Mouse (Mus musculus) liver, postnatal 0 days (tissue): ENCODE measurements at regions not wholly inside any gene's neighbourhood (a gene's known extent, or its start where the extent isn't known, plus 50 kb on each side); places are given as distances from the start of the nearest gene placed in this dataset.
A peak's percentile ranks its signal among the peaks of the same experiment; 100 is the strongest.

Experiments
- ATAC-seq: fragments of 200-750 bp; cut with Nextera tagmentation; 2 replicates; pipeline ENCODE4 v1.8.0; 2017; ENCODE audit warnings: mild to moderate bottlenecking, moderate library complexity
- DNase-seq: peaks from one replicate; pipeline ENCODE4 v3.0.0-alpha.2; 2016
- H3K27ac ChIP-seq: fragments of 300-500 bp; sonication (generic); 2 replicates; pipeline ENCODE4 v1.5.1; 2014; ENCODE audit warnings: antibody characterized with exemption, moderate library complexity, mild to moderate bottlenecking, low read depth
- H3K27me3 ChIP-seq: fragments of 300-500 bp; sonication (generic); 2 replicates; pipeline ENCODE4 v1.6.1; 2014; ENCODE audit warnings: low read length, control low read depth, mixed read lengths; ENCODE audit not compliant: insufficient read depth
- H3K36me3 ChIP-seq: fragments of 300-500 bp; sonication (generic); replicated peaks from 2 replicates; pipeline ENCODE4 v1.6.1; 2014; ENCODE audit warnings: mild to moderate bottlenecking, control low read depth, low read length, moderate library complexity, mixed read lengths; ENCODE audit not compliant: insufficient read depth
- H3K4me1 ChIP-seq: fragments of 300-500 bp; sonication (generic); 2 replicates; pipeline ENCODE4 v1.6.1; 2014; ENCODE audit warnings: antibody characterized with exemption, mild to moderate bottlenecking, control low read depth; ENCODE audit not compliant: insufficient read depth
- H3K4me2 ChIP-seq: fragments of 300-500 bp; sonication (generic); 2 replicates; pipeline ENCODE4 v1.6.1; 2014; ENCODE audit warnings: low read depth, mild to moderate bottlenecking, low read length, moderate library complexity, mixed read lengths
- H3K4me3 ChIP-seq: fragments of 300-500 bp; sonication (generic); 2 replicates; pipeline ENCODE4 v1.5.1; 2014; ENCODE audit warnings: low read depth, low read length
- H3K9ac ChIP-seq: fragments of 300-500 bp; sonication (generic); replicated peaks from 2 replicates; pipeline ENCODE4 v1.6.1; 2014; ENCODE audit warnings: mild to moderate bottlenecking, moderate library complexity
- H3K9me3 ChIP-seq: fragments of 300-500 bp; sonication (generic); 2 replicates; pipeline ENCODE4 v1.6.1; 2016; ENCODE audit warnings: mild to moderate bottlenecking, control low read depth, low read length, mixed read lengths
- CTCF ChIP-seq: sonication (generic); IDR thresholded peaks from 2 replicates; pipeline ENCODE4 v1.5.1; 2016; ENCODE audit warnings: antibody characterized with exemption, low read depth
- EP300 ChIP-seq: IDR thresholded peaks from 2 replicates; pipeline ENCODE4 v1.6.1; 2016; ENCODE audit warnings: antibody characterized with exemption, low read depth, mild to moderate bottlenecking
- WGBS: fragments of 180-500 bp; shearing (Covaris S2); extraction: QIAGEN DNeasy Blood & Tissue Kit; methylation state at CpG from one replicate; pipeline ENCODE4 v1.1.7; 2014; ENCODE audit not compliant: insufficient replicate concordance; 5-methylcytosine and 5-hydroxymethylcytosine counted together

DNA sequence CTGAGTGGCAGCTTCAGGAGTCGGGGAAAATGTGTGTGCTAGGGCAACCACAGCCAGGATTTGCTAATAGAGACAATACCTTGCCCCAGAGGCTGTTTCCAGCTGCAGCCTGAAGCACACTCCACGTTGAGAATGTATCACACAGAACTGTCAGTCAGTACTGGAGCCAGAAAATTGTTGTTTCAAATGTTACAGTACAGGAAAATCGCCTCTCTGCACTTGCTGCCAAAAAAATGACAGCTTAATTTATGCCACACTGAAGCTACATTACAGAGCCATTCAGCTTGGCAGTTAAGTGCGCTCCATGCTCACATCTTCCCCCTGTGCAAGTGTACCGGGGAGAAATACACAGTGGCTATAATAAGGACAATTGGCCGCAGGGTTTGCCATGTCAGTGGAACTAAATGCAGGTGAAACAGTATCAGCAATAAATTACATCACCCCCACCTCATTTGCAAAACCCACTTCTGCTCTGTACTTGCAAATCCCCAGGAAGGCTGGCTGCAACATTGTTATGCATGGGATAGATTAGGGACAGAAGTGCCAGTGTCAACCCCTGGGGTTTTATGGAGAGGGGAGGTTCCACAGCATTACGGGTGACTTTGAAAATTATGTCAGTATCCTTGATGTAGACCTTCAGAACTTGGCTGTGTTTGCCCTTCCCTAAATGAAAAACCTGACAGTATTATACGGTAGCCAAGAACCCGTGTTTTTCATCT lies 263.3 kb upstream of the Sp4 start:
- Histone ChIP-seq H3K9ac (no peak overlapping the region), H3K9me3 (no peaks in the 10 kb centered on the region; the same call in 1 of the 2 replicates), H3K27me3 (no peaks in the 10 kb centered on the region), H3K36me3 (no peaks in the 10 kb centered on the region), H3K27ac (no peak overlapping the region), H3K4me3 (no peak overlapping the region), H3K4me1 (no peaks in the 10 kb centered on the region; the same call in 1 of the 2 replicates), H3K4me2 (no peak overlapping the region)
- DNase-seq (no peak), ATAC-seq (no peak)
- 36% methylated on average over 9 of the region's 9 CpGs for WGBS
- TF ChIP-seq CTCF (no peak), EP300 (no peak)

DNA sequence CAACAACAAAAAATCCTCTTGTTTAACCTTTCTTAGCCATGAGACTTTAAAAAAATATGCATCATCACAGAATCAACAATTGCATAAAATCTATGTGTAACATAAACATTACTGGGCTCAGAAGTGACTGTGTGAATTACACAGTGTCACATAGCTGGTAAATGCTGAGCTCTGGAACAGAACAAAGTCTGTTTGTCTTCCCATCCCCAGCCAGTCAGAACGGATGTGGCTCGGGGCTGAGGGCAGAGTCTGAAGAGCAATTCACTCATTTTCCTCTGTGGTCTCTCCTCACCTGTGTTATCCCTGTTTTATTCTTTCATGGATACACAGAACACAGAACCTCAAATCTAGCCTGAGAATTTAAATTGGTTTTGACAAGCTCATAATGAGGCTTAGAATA lies 261.0 kb upstream of the Sp4 start:
- TF ChIP-seq EP300 (peak; percentile 42; the same call in 1 of the 2 replicates), CTCF (no peak)
- Histone ChIP-seq H3K4me3 (no peak overlapping the region), H3K36me3 (no peaks in the 10 kb centered on the region), H3K27me3 (no peaks in the 10 kb centered on the region), H3K27ac (peak overlapping the region; percentile 37; the same call in 1 of the 2 replicates), H3K9me3 (no peaks in the 10 kb centered on the region), H3K4me1 (no peaks in the 10 kb centered on the region; the same call in 1 of the 2 replicates), H3K4me2 (no peak overlapping the region), H3K9ac (no peak overlapping the region)
- DNase-seq (peak; percentile 40), ATAC-seq (peak; percentile 98)
- WGBS, result 26% methylated on average over 2 of the region's 2 CpGs

DNA sequence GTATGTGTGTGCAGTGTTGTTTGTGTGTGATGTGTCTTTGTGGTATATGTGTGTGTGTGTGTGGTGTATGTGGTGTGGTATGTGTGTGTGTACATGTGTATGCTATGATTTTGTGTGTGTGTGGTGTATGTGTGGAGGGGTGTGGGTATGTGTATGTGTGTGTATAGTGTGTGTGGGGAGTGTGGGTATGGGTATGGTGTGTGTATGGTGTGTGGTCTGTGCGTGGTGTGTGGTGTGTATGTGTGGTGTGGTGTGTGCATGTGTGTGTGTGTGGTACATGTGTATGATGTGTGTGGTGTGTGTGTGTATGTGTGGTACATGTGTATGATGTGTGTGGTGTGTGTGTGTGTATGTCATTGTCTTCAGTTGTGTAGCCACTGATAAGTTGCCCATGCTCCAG lies 247.8 kb upstream of the Sp4 start:
- Histone ChIP-seq H3K27ac (no peak overlapping the region), H3K4me1 (no peaks in the 10 kb centered on the region), H3K9ac (no peak overlapping the region), H3K27me3 (no peaks in the 10 kb centered on the region), H3K4me2 (no peak overlapping the region), H3K36me3 (no peaks in the 10 kb centered on the region), H3K9me3 (no peaks in the 10 kb centered on the region), H3K4me3 (no peak overlapping the region)
- TF ChIP-seq CTCF (no peak), EP300 (no peak)
- DNase-seq, result no peak
- no peak for ATAC-seq
- WGBS, result 62% methylated on average over 1 of the region's 1 CpGs

DNA sequence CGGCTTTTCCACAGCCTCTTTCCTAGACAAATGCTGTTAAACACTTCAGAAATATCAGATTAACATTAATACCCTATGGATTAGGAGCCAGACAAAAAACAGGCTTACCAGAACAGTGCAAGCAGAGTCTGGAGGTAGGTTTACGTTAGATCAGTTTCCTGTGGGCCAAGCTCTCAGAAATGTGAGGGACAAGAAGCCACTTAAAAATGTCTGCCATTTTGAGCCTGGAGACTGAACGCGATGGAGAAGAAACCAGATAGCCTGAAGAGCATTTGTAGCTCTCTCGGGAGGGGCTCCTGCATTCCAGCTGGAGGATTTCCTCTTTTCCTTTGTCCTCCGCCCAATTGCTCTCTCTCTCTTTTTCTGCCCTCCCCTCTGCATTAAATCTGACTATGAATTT lies 239.1 kb upstream of the Sp4 start:
- H3K9ac ChIP-seq, result no peak overlapping the region
- H3K9me3 ChIP-seq, result no peaks in the 10 kb centered on the region
- no peak overlapping the region for H3K4me2 ChIP-seq
- no peaks in the 10 kb centered on the region for H3K4me1 ChIP-seq
- no peak overlapping the region for H3K4me3 ChIP-seq
- TF ChIP-seq EP300 (no peak), CTCF (no peak)
- H3K27ac ChIP-seq, result no peak overlapping the region
- ATAC-seq, result no peak
- no peak for DNase-seq
- no peaks in the 10 kb centered on the region for H3K36me3 ChIP-seq
- H3K27me3 ChIP-seq, result no peaks in the 10 kb centered on the region
- 38% methylated on average over 6 of the region's 6 CpGs for WGBS

DNA sequence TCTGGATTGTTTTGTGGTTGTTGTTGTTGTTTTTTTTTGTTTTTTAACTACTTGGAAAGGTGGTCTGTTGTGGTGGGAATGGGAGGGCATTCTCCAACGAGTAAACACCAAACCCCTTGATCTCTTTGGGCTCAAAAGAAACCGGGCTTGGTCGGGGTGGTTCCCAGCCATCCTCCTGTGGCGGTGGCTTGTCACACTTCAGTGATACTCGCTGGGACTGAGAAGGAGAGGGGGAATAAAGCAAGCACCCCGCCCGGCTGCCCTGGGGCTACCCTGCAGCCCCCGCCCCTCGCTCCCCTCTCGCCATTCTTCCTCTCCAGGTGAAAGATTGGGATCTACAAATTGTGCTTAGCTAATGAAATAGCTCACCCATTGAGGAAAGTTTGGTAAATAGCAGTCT lies 229.3 kb upstream of the Sp4 start:
- no peak overlapping the region for H3K4me2 ChIP-seq

DNA sequence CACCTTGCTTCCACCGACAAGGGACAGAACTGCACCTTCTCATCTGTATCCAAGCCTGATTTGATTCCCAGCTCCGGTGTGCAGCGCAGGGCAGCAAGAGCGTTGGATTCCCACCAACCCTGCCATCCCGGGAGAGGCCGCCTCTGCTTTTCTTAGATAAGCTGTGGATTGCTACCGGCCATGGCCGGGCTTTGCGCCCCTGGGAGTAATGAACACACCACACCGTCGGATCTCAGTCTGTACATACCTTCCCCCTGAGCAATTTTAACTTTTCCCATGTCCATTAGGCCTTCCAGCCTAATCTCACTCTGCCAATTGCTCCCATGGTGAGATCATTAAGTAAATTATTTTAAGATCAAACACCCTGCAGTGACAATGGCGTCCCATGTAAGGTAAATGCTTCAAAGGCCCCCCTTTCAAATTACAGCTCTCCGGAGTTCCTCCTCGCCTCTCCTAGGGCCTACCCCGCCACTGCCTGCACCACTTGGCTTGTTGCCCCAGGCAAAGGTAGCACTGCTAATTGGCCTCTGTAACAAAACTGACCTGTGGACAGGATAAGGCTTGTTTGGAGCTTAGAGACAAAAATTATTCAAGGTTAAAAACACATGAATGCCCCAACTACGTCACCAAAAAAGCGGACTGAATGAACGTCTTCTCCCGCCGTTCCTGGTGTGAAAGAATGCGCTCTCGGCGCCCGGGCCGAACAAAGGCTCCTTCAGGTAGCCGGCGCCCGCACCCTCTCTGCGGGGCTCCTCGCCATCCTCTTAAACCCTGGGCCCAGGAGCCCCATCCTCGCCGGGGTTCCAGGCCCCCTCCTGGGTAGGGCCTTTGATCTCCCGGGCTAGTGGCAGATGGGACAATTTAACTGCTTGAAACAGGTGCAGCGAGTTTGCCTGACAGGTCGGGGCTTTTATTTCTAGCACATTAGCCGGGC lies 228.5 kb upstream of the Sp4 start:
- 9% methylated on average over 36 of the region's 36 CpGs for WGBS
- TF ChIP-seq EP300 (no peak), CTCF (no peak)
- DNase-seq (peak; percentile 13), ATAC-seq (no peak)
- H3K36me3 ChIP-seq, result no peaks in the 10 kb centered on the region
- no peaks in the 10 kb centered on the region for H3K9me3 ChIP-seq
- H3K4me3 ChIP-seq, result no peak overlapping the region
- peak overlapping the region; percentile 44 for H3K4me2 ChIP-seq
- no peaks in the 10 kb centered on the region for H3K4me1 ChIP-seq
- H3K27ac ChIP-seq, result no peak overlapping the region
- no peak overlapping the region for H3K9ac ChIP-seq
- H3K27me3 ChIP-seq, result peaks cover 16% of the 10 kb centered on the region; the same call in 1 of the 2 replicates

More for the DNA sequence above, 229.3 kb upstream of the Sp4 start:
- Histone ChIP-seq H3K36me3 (no peaks in the 10 kb centered on the region), H3K4me3 (no peak overlapping the region), H3K4me1 (no peaks in the 10 kb centered on the region), H3K27me3 (peaks cover 16% of the 10 kb centered on the region; the same call in 1 of the 2 replicates), H3K9ac (no peak overlapping the region), H3K9me3 (no peaks in the 10 kb centered on the region), H3K27ac (no peak overlapping the region)
- WGBS, result 2% methylated on average over 10 of the region's 10 CpGs
- ATAC-seq (no peak), DNase-seq (no peak)
- TF ChIP-seq CTCF (no peak), EP300 (no peak)
